Mouse (Mus musculus): ENCODE measurements at regions not wholly inside any gene's neighbourhood (a gene's known extent, or its start where the extent isn't known, plus 50 kb on each side); places are given as distances from the start of the nearest gene placed in this dataset.

- WGBS = 62% methylated on average over 7 of the region's 7 CpGs
- H3K4me3 ChIP-seq = no peak overlapping the region
- H3K27ac ChIP-seq = no peak overlapping the region
- H3K4me2 ChIP-seq = no peak overlapping the region
- H3K36me3 ChIP-seq = no peaks in the 10 kb centered on the region
- no peaks in the 10 kb centered on the region for H3K4me1 ChIP-seq (replicated peaks)
- no peak for ATAC-seq (replicated peaks; ENCODE audit: insufficient number of reproducible peaks, insufficient read depth, low FRiP score, low read depth)
- no peak overlapping the region for H3K9ac ChIP-seq
- H3K27me3 ChIP-seq = no peaks in the 10 kb centered on the region
- H3K9me3 ChIP-seq (replicated peaks) = no peaks in the 10 kb centered on the region
These were observed 124.8 kb upstream of the Igf1 start for GRCm38 (mm10) chr10:87733241-87733640.

GRCm38 (mm10) chr10:87740323-87740722 lies 117.7 kb upstream of the Igf1 start:
- no peaks in the 10 kb centered on the region for H3K4me1 ChIP-seq (replicated peaks)
- no peaks in the 10 kb centered on the region for H3K9me3 ChIP-seq (replicated peaks)
- no peak overlapping the region for H3K4me3 ChIP-seq
- ATAC-seq (replicated peaks; ENCODE audit: insufficient number of reproducible peaks, insufficient read depth, low FRiP score, low read depth) = no peak
- H3K27ac ChIP-seq = no peak overlapping the region
- no peak overlapping the region for H3K9ac ChIP-seq
- H3K4me2 ChIP-seq = no peak overlapping the region
- WGBS = 71% methylated on average over 8 of the region's 8 CpGs
- no peaks in the 10 kb centered on the region for H3K36me3 ChIP-seq
- H3K27me3 ChIP-seq = no peaks in the 10 kb centered on the region

- Histone ChIP-seq H3K4me1 (replicated peaks) (no peaks in the 10 kb centered on the region), H3K4me3 (no peak overlapping the region), H3K9me3 (replicated peaks) (no peaks in the 10 kb centered on the region), H3K4me2 (no peak overlapping the region), H3K27me3 (no peaks in the 10 kb centered on the region), H3K36me3 (no peaks in the 10 kb centered on the region), H3K27ac (no peak overlapping the region), H3K9ac (no peak overlapping the region)
- WGBS = 88% methylated on average over 3 of the region's 3 CpGs
- no peak for ATAC-seq (replicated peaks; ENCODE audit: insufficient number of reproducible peaks, insufficient read depth, low FRiP score, low read depth)
These were observed 115.3 kb upstream of the Igf1 start for GRCm38 (mm10) chr10:87742766-87743165.

GRCm38 (mm10) chr10:87747846-87748552 lies 110.1 kb upstream of the Igf1 start:
- no peak overlapping the region for H3K4me2 ChIP-seq
- WGBS = 80% methylated on average over 2 of the region's 2 CpGs
- no peak overlapping the region for H3K4me3 ChIP-seq
- H3K4me1 ChIP-seq (replicated peaks) = no peaks in the 10 kb centered on the region
- no peak overlapping the region for H3K27ac ChIP-seq
- no peak overlapping the region for H3K9ac ChIP-seq
- H3K36me3 ChIP-seq = no peaks in the 10 kb centered on the region
- no peaks in the 10 kb centered on the region for H3K27me3 ChIP-seq
- no peak for ATAC-seq (replicated peaks; ENCODE audit: insufficient number of reproducible peaks, insufficient read depth, low FRiP score, low read depth)
- H3K9me3 ChIP-seq (replicated peaks) = no peaks in the 10 kb centered on the region

GRCm38 (mm10) chr10:87748631-87749193 lies 109.4 kb upstream of the Igf1 start:
- ATAC-seq (replicated peaks; ENCODE audit: insufficient number of reproducible peaks, insufficient read depth, low FRiP score, low read depth) = no peak
- no peaks in the 10 kb centered on the region for H3K9me3 ChIP-seq (replicated peaks)
- H3K27ac ChIP-seq = no peak overlapping the region
- H3K27me3 ChIP-seq = no peaks in the 10 kb centered on the region
- 84% methylated on average over 4 of the region's 4 CpGs for WGBS
- no peak overlapping the region for H3K9ac ChIP-seq
- H3K36me3 ChIP-seq = no peaks in the 10 kb centered on the region
- H3K4me3 ChIP-seq = no peak overlapping the region
- H3K4me1 ChIP-seq (replicated peaks) = no peaks in the 10 kb centered on the region
- no peak overlapping the region for H3K4me2 ChIP-seq

GRCm38 (mm10) chr10:87750321-87750720 lies 107.7 kb upstream of the Igf1 start:
- Histone ChIP-seq H3K27ac (no peak overlapping the region), H3K36me3 (no peaks in the 10 kb centered on the region), H3K4me3 (no peak overlapping the region), H3K9ac (no peak overlapping the region), H3K4me1 (replicated peaks) (no peaks in the 10 kb centered on the region), H3K27me3 (no peaks in the 10 kb centered on the region), H3K4me2 (no peak overlapping the region), H3K9me3 (replicated peaks) (no peaks in the 10 kb centered on the region)
- ATAC-seq (replicated peaks; ENCODE audit: insufficient number of reproducible peaks, insufficient read depth, low FRiP score, low read depth) = no peak

- WGBS = 38% methylated on average over 1 of the region's 1 CpGs
- no peaks in the 10 kb centered on the region for H3K9me3 ChIP-seq (replicated peaks)
- no peak for ATAC-seq (replicated peaks; ENCODE audit: insufficient number of reproducible peaks, insufficient read depth, low FRiP score, low read depth)
- H3K36me3 ChIP-seq = no peaks in the 10 kb centered on the region
- no peak overlapping the region for H3K27ac ChIP-seq
- H3K9ac ChIP-seq = no peak overlapping the region
- H3K4me1 ChIP-seq (replicated peaks) = no peaks in the 10 kb centered on the region
- no peak overlapping the region for H3K4me3 ChIP-seq
- H3K4me2 ChIP-seq = no peak overlapping the region
- no peaks in the 10 kb centered on the region for H3K27me3 ChIP-seq
These were observed 107.1 kb upstream of the Igf1 start for GRCm38 (mm10) chr10:87750972-87751371.

- no peak overlapping the region for H3K27ac ChIP-seq
- no peak overlapping the region for H3K9ac ChIP-seq
- ATAC-seq (replicated peaks; ENCODE audit: insufficient number of reproducible peaks, insufficient read depth, low FRiP score, low read depth) = no peak
- no peaks in the 10 kb centered on the region for H3K27me3 ChIP-seq
- no peak overlapping the region for H3K4me2 ChIP-seq
- H3K9me3 ChIP-seq (replicated peaks) = no peaks in the 10 kb centered on the region
- 67% methylated on average over 2 of the region's 2 CpGs for WGBS
- H3K4me1 ChIP-seq (replicated peaks) = no peaks in the 10 kb centered on the region
- no peaks in the 10 kb centered on the region for H3K36me3 ChIP-seq
- no peak overlapping the region for H3K4me3 ChIP-seq
These were observed 105.9 kb upstream of the Igf1 start for GRCm38 (mm10) chr10:87752117-87752516.

- no peaks in the 10 kb centered on the region for H3K9me3 ChIP-seq (replicated peaks)
- WGBS = 28% methylated on average over 1 of the region's 1 CpGs
- H3K27ac ChIP-seq = no peak overlapping the region
- H3K9ac ChIP-seq = no peak overlapping the region
- no peak for ATAC-seq (replicated peaks; ENCODE audit: insufficient number of reproducible peaks, insufficient read depth, low FRiP score, low read depth)
- no peaks in the 10 kb centered on the region for H3K36me3 ChIP-seq
- no peaks in the 10 kb centered on the region for H3K27me3 ChIP-seq
- H3K4me1 ChIP-seq (replicated peaks) = no peaks in the 10 kb centered on the region
- no peak overlapping the region for H3K4me2 ChIP-seq
- H3K4me3 ChIP-seq = no peak overlapping the region
These were observed 104.6 kb upstream of the Igf1 start for GRCm38 (mm10) chr10:87753483-87753882.

GRCm38 (mm10) chr10:87761528-87762030 lies 96.5 kb upstream of the Igf1 start:
- no peak overlapping the region for H3K4me2 ChIP-seq
- no peaks in the 10 kb centered on the region for H3K36me3 ChIP-seq
- no peak overlapping the region for H3K4me3 ChIP-seq
- WGBS = 64% methylated on average over 5 of the region's 5 CpGs
- H3K27me3 ChIP-seq = no peaks in the 10 kb centered on the region
- no peaks in the 10 kb centered on the region for H3K9me3 ChIP-seq (replicated peaks)
- no peak overlapping the region; the same call in 1 of the 2 replicates for H3K27ac ChIP-seq
- H3K9ac ChIP-seq = no peak overlapping the region
- H3K4me1 ChIP-seq (replicated peaks) = 0 out of 2 replicates have a peak, but pooled peaks cover 2% of the 10 kb centered on the region
- no peak for ATAC-seq (replicated peaks; ENCODE audit: insufficient number of reproducible peaks, insufficient read depth, low FRiP score, low read depth)

GRCm38 (mm10) chr10:87787521-87787920 lies 70.5 kb upstream of the Igf1 start:
- 39% methylated on average over 4 of the region's 4 CpGs for WGBS
- H3K27me3 ChIP-seq = no peaks in the 10 kb centered on the region
- ATAC-seq (replicated peaks; ENCODE audit: insufficient number of reproducible peaks, insufficient read depth, low FRiP score, low read depth) = no peak

GRCm38 (mm10) chr10:87792346-87792745 lies 65.7 kb upstream of the Igf1 start:
- H3K4me3 ChIP-seq = no peak overlapping the region
- H3K4me1 ChIP-seq (replicated peaks) = no peaks in the 10 kb centered on the region
- ATAC-seq (replicated peaks; ENCODE audit: insufficient number of reproducible peaks, insufficient read depth, low FRiP score, low read depth) = no peak
- no peak overlapping the region for H3K9ac ChIP-seq
- no peak overlapping the region for H3K4me2 ChIP-seq
- no peak overlapping the region for H3K27ac ChIP-seq
- H3K9me3 ChIP-seq (replicated peaks) = no peaks in the 10 kb centered on the region
- H3K36me3 ChIP-seq = no peaks in the 10 kb centered on the region
- no peaks in the 10 kb centered on the region for H3K27me3 ChIP-seq

More at GRCm38 (mm10) chr10:87787521-87787920, 70.5 kb upstream of the Igf1 start:
- H3K9ac ChIP-seq = no peak overlapping the region
- H3K9me3 ChIP-seq (replicated peaks) = no peaks in the 10 kb centered on the region
- no peak overlapping the region for H3K4me3 ChIP-seq
- no peak overlapping the region for H3K4me2 ChIP-seq
- H3K27ac ChIP-seq = no peak overlapping the region
- H3K36me3 ChIP-seq = no peaks in the 10 kb centered on the region
- no peaks in the 10 kb centered on the region for H3K4me1 ChIP-seq (replicated peaks)
